Mouse (Mus musculus): ENCODE data around the gene Gpr176.

The Gpr176 gene

GRCm38 (mm10) chr2:118236196-118236595 lies 137.0 kb downstream of the Gpr176 start:
- no peak for DNase-seq (ENCODE audit: low spot score)

DNA sequence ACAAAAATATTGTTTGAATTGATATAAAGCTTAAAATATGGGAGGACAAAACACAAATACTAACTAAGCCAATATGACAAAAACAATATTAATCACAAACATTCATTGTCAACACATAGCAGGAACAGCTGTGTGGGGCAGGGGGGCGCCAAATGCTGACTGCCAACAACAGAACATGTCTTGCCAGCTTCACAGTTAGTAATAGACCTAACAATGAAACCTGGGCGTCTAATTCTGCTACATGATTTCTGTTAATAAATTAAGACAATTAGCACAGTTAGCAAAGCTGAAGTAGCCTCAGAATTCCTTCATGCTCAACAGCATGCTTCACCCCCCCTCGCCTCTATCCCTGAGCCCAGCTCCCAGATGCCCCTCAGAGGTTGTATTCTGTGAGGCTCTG lies 137.6 kb downstream of the Gpr176 start:
- DNase-seq (ENCODE audit: low spot score) = no peak

GRCm38 (mm10) chr2:118230544-118230943 lies 142.7 kb downstream of the Gpr176 start:
- DNase-seq (ENCODE audit: low spot score) = no peak

DNA sequence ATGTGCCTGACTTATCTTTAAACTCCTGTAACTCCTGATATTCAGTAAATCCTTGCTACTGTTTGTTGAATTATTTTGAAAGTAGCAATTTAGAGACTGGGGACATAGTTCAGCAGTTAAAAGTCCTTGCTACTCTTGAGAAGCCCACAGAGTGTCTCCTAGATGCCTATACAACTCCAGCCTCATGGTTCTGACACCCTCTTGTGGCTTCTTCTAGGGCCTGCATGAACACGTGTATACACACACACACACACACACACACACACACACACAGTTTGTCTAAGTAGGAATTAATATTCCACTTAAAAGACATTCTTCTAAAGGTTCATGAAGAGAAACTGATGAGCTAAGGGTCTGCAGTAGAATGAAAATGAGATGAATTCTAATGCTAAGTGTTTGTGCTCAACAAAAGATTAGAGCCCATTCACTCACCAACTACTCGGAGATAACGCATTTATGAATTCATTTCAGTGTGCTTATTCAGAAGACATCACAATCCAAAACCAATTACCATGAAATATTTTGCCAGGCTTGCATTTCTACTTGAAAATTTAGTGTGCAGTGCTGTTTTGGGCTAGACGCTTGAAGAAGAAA lies 144.6 kb downstream of the Gpr176 start:
- no peak for DNase-seq (ENCODE audit: low spot score)

Measured in ovary, postnatal 36 days (tissue).